Mouse (Mus musculus) spleen, postnatal 10 days (tissue): ENCODE measurements at regions not wholly inside any gene's neighbourhood (a gene's known extent, or its start where the extent isn't known, plus 50 kb on each side); places are given as distances from the start of the nearest gene placed in this dataset.

ENCODE experiments used
- DNase-seq, 2 experiments: peaks; one replicate each; pipeline ENCODE4 v3.0.0; 2021 to 2022; ENCODE audit warnings: low spot score in 2 of 2

DNA sequence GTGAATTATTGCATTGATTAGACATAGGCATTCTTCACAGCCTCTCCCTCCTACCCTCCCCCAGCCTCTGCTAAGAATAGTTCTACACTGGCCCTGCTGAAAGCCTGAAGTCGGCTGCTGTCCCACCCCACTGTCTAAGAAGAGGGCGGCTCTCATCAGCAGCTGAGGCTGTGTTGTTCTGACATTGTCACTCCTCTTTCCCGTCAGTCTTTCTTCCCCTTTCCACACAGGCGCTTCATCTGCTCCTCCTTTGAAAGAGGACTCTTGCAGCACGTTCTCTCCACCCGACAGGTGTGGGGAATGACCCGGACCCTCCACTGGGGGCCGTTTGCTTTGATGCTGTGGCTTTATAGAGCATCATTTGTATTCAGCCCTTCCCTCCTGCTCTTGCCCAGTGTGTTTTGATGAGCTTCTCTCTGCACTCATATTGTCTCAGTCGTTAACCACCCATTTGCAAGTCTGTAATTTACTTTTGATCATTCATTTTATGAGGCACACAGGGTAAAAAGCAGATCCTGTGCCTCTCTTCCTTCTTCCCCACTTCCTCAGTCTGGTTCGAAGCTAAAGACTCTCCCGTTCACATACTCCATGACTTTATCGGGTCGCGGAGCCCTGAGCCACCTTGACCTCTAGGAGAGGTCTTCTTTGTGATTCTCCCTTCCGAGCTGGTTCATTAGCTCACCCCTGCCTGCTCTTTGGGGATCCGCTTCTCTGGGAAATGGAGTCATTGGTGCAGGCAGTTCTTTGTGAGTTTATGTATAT, 142.2 kb upstream of the Snx19 start:
- DNase-seq: no peak

- DNase-seq: no peak
These were observed 141.6 kb upstream of the Snx19 start for GRCm38 (mm10) chr9:30285324-30285599.

DNA sequence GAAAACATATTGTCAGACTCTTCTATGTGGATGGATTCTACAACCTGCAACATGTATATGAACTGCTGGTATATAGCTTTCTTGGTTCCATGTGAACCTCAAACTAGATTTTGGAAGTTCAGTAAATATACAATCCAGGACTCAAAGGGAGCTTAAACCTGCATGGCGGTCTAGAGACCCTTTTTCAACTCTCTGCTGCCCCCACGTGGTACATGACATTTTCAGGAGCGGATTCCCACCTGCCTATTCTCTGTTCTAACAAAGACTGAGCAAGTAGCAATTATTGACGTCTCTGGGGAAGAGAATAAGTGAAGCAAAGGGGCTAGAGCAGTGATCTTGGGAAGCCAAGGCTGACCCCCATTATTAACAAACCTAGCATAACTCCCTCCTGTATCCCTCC, 127.1 kb upstream of the Snx19 start:
- no peak for DNase-seq

DNA sequence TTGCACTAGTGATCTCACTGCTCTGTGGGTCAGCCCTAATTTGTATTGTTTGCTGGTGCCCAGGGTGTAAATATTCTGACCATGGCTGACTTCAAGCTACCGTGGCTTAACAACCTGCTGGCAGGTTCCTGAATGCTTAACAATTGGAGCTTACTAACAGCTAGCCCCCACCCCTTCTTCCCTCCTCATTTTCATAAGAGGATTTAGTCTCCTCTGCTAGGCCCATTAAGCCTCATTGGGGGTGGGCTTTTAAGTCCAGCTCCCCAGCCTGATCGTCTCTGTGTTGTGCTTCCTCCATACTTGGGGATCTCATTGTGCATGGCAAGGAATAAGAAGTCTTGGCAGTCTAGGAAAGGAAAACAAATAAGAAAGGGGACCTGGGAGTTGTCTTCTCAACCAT, 118.6 kb upstream of the Snx19 start:
- DNase-seq: no peak

DNA sequence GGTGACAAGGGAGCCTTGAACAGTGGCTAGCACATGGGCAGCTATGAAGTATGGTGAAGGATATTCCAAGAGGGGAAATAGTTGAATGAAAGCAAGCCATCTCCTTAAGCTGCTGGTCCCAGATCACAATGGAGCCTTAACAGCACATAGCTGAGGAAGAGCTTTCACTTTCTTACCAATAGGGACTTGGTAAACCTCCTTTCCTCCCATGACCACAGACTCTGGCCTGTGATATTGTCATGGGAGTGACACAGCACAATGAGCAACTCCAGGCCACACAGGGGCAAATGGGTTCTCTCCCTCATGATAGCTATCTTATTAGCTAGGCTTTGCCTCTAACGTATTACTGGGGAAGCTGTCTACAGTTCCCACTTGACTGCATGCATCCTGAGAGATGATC, 113.5 kb upstream of the Snx19 start:
- no peak for DNase-seq

DNA sequence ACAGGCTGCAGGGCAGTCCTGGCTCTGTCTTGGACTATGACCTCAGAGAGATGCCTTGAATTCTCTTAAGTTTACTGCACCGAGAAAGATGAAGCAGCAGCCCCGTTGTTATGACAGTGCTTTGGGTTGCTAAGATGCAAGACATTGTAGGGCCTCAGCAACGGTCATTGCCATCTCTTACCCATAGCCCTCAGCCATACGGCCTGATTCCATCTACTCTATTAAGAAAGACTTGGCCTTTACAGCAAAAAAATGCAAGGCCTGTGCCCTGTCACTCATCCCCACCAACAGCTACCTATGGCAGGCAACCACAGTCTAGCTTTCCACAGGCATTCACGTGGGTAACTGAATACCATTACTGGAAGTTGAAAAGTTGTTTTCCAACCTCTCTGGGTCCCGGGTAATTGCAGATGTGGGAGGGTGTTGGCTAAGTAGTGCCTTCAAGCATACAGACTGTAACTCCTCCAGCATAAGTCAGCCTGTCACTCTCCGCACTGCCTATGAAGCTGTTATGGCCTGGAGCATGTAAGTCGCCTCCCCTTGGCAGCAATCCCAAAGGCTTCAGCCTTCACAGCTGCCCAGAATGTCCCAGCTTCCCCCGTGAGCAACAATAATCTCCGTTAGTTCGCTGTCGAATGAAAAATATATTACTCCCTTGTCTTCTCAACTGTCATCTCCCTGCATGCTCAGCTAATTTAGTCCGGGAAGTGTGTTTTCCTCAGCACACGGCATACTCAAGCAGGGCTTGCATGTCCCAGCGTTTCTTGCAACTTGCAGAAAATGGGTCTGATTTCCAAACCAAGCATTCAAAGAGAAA, 112.3 kb upstream of the Snx19 start:
- DNase-seq: peak in 1 of 2 experiments; percentile 12

DNA sequence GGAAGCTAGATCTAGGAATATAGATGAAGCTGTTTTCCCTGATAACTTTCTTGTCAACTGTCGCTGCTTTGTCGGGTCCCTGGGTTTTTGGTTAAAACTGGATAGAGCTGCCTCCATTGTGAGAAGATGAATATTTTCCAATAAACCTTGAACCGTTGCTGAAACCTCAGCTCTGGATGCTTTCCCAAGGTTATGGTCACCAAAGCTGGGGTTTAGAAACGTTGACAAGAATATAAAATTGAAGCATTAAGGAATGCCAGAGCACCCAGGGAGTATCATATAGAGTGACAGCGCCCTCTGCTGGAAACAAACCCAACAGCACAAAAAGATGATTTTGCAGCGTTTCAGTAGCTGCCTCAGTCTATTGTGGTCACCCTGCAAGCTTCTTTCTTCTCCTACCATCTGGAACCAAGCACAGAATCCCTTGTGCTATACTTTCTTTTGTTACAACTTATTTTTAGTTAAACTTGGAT, 111.7 kb upstream of the Snx19 start:
- DNase-seq: no peak

DNA sequence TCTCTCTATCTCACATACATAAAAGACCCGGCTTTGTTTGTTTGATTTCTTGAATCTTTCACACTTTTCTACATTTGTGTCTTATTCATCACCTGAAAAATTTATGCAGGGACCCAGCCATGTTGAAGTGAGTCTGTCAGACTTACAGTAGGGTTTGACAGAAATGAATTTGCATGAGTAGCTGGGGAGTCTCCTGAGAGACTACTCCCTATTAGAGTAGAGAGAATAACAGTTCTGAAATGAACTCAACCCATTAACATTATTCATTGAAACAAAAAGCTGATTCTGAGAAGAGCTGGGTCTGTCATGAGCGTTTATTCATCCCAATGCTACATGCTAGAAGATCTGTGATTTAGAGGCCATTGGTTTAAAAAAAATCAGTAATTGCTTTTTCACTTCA, 82.0 kb upstream of the Snx19 start:
- no peak for DNase-seq

DNA sequence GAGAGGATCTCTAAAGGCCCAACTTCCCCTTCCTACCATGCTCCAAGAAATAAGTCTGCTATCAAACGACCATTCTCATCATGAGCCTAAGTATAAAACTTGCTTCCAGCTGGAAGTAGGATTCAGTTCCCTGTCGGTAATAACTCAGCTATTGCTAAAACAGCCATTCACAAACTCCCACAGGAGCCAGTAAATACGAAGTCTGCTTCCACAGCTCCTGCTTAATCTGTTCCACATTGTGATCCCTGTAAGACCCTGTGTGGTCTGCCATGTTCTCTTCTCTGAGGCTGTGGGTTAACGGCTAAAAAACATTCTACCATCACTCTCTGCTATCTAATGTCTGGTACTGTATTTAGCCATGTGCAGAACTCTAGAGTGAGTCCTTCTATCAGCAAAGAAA, 72.9 kb upstream of the Snx19 start:
- no peak for DNase-seq

DNA sequence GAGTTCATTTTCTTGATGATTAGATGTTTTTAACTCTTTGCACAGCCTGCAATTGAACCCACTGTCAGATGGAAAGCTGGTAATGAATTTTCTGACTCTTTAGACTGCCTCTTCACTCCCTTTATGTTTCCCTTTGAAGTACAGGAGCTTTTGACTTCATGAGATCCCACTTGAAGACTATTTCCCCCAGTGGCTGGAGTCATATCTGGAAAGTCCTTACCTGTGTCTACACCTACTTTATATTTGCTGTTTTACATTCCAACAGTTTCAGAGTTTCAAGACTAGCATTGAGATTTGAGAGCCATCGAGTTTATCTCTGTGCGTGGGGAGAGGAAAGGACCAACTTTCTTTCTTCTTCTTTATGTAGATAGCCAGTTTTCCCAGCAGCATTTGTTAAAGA, 71.3 kb upstream of the Snx19 start:
- DNase-seq: no peak

GRCm38 (mm10) chr9:30369554-30370440, 57.1 kb upstream of the Snx19 start:
- no peak for DNase-seq

DNA sequence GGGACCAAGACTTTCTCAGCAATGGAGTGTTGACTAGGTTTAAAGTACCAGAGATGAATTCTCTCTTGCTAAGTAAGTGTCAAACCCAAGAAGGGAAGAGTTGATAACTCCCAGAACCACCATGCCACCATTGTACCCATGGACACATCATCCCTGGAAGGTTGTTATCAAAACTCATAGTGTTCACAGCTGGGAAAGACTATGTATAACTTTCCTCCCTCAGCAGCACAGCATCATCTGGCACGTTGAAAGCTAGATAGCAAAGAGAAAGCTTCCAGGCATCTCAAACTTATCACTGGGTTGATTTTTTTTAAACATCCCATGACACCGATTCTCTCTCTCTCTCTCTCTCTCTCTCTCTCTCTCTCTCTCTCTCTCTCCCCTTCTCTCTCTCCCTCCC, 56.1 kb upstream of the Snx19 start:
- DNase-seq: no peak

DNA sequence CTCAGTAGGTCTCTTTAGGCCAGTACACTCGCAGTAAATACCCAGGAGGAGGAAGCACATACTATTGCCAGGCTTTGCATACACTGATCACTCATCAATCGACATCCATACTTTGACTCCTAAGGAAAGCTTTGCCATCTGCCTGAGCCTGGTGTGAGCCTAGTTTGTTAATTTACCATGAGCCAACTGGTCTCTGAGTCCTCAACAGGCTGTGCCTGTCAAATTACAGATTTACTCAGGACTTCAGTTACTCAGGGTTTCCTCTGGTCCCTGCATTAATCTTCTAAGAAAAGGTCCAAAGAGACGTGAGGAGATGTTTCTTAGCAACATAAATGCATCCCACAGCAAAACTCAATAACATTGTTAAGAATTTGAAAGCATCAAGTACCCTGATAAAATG, 50.0 kb upstream of the Snx19 start:
- no peak for DNase-seq
